Mouse (Mus musculus) bone marrow macrophage, adult 2 months (primary cell): ENCODE measurements around the gene Myrip. TPM values are rescaled to one million over a fixed set of nuclear protein-coding genes. Genes with fewer than 3 reads are reported as not detected.

ENCODE experiments used
- H3K27ac ChIP-seq: 2 replicates; pipeline ENCODE4 v1.5.1; 2012; ENCODE audit warnings: low read depth, low read length; ENCODE audit not compliant: insufficient read depth
- H3K4me1 ChIP-seq: 2 replicates; pipeline ENCODE4 v1.6.1; 2012; ENCODE audit warnings: low read length; ENCODE audit not compliant: control insufficient read depth, insufficient read depth
- H3K4me3 ChIP-seq: 2 replicates; pipeline ENCODE4 v1.5.1; 2012; ENCODE audit warnings: mild to moderate bottlenecking, low read length, moderate library complexity; ENCODE audit not compliant: insufficient read depth
- CTCF ChIP-seq: IDR thresholded peaks from 2 replicates; pipeline ENCODE4 v1.5.1; 2012; ENCODE audit warnings: low read depth, mild to moderate bottlenecking, low read length, moderate library complexity
- POLR2A ChIP-seq: IDR thresholded peaks from 2 replicates; pipeline ENCODE4 v1.6.1; 2012; ENCODE audit warnings: mild to moderate bottlenecking, low read depth, low read length, borderline replicate concordance
- polyA plus RNA-seq: library from polyadenylated mRNA; stranded (reverse); fragments of >200 nt; gene quantifications from 2 replicates; pipeline ENCODE4 v1.2.4, GENCODE M21; 2012; ENCODE audit not compliant: missing spikeins, insufficient read depth, insufficient read length

Myrip gene
- polyA plus RNA-seq, 1 experiment, result not detected

GRCm38 (mm10) chr9:120353036-120353435 lies 51.7 kb downstream of the Myrip start:
- H3K4me1 ChIP-seq, result peaks cover 3% of the 10 kb centered on the region; the same call in 1 of the 2 replicates
- TF ChIP-seq POLR2A, result no peak
- no peak for TF ChIP-seq CTCF

GRCm38 (mm10) chr9:120353967-120354366 lies 52.7 kb downstream of the Myrip start:
- no peak for TF ChIP-seq POLR2A
- TF ChIP-seq CTCF, result no peak
- Histone ChIP-seq H3K27ac (no peak overlapping the region), H3K4me1 (peaks cover 3% of the 10 kb centered on the region; the same call in 1 of the 2 replicates), H3K4me3 (no peak overlapping the region)

More at GRCm38 (mm10) chr9:120353036-120353435, 51.7 kb downstream of the Myrip start:
- no peak overlapping the region for H3K27ac ChIP-seq
- H3K4me3 ChIP-seq, result no peak overlapping the region

GRCm38 (mm10) chr9:120354550-120355345 lies 53.4 kb downstream of the Myrip start:
- peaks cover 3% of the 10 kb centered on the region; the same call in 1 of the 2 replicates for H3K4me1 ChIP-seq
- H3K4me3 ChIP-seq, result no peak overlapping the region
- no peak overlapping the region for H3K27ac ChIP-seq
- TF ChIP-seq POLR2A, result no peak
- no peak for TF ChIP-seq CTCF

DNA sequence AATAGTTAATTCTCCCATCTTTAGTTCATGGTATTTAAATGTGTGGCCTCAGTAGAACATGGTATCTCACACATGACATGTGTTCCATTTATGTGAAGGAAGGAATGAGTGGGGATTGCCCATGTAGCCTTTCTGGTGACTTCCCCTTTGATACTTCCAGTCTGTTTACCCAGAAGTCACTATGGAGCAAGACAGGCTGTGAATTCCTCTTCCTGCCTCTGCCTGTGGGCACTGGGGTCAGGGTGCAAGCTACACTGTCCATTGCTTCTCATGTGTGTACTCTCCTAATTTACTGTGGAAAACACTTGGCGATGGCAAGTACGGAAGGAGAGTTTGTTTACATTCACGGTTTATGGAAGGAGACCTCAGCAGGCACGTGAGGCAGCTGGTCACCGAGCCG lies 55.2 kb downstream of the Myrip start:
- peaks cover 3% of the 10 kb centered on the region; the same call in 1 of the 2 replicates for H3K4me1 ChIP-seq
- H3K27ac ChIP-seq, result no peak overlapping the region
- TF ChIP-seq CTCF, result no peak
- TF ChIP-seq POLR2A, result no peak

DNA sequence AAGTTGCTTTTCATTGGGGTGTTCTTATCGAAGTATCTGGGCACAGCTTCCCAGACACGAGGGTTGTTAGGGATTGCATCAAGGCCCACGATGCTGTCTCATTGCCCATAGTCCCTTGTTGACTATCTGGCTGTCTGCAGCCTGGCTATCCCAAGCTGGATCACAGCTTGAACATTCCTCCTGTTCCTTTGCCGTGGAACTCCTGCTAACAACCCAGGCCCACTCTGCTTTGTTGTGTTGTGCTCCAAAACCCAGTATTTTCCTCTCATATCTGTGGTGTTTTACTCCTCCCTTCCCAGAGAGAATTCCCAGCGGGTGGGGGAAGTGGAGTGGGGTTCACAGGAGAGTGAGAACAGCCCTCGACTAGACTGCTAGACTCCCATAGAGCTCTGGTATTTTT lies 56.7 kb downstream of the Myrip start:
- Histone ChIP-seq H3K27ac (no peak overlapping the region), H3K4me3 (no peak overlapping the region), H3K4me1 (peaks cover 3% of the 10 kb centered on the region; the same call in 1 of the 2 replicates)
- TF ChIP-seq POLR2A (no peak), CTCF (no peak)

More for the DNA sequence above, 55.2 kb downstream of the Myrip start:
- H3K4me3 ChIP-seq, result no peak overlapping the region

DNA sequence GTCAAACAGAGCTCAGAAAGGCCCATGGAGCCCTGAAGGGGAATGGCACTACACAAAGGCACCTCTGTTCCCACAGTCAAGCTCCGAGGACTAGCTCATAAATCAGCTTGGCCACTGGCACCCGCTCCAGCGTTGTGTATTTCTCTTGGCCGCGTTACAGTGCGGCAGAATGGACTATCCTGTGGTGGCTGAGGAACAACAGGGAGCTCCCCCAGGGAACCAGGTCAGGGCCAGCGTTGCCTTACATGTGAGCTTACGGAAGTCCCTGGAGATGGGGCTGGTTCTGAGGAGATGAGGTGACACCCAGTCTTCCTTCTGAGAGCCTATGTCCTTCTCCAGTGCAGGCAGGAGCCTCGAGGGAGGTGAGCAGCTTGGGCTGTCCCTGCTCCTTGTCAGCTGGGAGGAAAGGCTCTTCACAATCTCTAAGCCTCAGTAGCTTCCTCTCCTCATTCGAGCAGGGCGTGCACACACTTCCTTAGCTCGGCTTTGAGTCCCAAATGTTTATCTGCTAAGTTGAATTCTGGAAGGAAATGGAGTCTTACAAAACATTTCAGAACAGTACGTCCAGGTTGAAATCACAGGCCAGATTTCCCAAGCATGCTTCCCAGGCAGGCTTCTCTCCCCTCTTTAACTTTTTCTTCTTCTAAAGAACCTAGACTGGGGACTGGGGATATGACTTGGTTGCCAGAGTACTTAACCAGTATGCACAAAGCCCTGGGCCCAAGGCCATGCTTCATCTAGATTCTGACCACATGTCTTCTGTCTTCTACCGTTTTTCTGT lies 59.3 kb downstream of the Myrip start:
- no peak overlapping the region for H3K27ac ChIP-seq
- TF ChIP-seq CTCF (no peak), POLR2A (no peak)
- H3K4me1 ChIP-seq, result peaks cover 3% of the 10 kb centered on the region; the same call in 1 of the 2 replicates
- H3K4me3 ChIP-seq, result no peak overlapping the region

- TF ChIP-seq POLR2A (no peak), CTCF (no peak)
- peaks cover 2% of the 10 kb centered on the region; the same call in 1 of the 2 replicates for H3K4me1 ChIP-seq
- no peak overlapping the region for H3K4me3 ChIP-seq
- no peak overlapping the region for H3K27ac ChIP-seq
These were observed 60.3 kb downstream of the Myrip start for GRCm38 (mm10) chr9:120361656-120362055.

DNA sequence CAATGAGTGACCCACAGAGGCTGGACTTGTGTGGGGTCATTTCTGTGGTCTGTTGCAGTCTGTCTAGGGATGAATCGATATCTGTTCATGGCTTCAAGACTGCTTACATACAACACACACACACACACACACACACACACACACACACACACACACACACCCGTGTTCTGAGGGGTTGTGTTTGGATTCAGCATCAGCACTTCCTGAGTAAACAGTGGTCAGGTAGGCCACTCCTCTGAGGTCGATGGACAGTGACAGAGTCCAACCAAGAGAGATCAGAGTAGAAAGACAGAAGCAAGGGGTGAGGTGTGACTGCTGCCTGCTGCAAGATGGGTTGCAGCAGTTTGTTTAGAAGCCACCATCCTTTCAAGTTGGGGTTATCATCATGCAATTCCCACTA lies 61.4 kb downstream of the Myrip start:
- no peak for TF ChIP-seq CTCF
- TF ChIP-seq POLR2A, result no peak
- H3K4me1 ChIP-seq, result no peaks in the 10 kb centered on the region
- H3K4me3 ChIP-seq, result no peak overlapping the region
- no peak overlapping the region for H3K27ac ChIP-seq

DNA sequence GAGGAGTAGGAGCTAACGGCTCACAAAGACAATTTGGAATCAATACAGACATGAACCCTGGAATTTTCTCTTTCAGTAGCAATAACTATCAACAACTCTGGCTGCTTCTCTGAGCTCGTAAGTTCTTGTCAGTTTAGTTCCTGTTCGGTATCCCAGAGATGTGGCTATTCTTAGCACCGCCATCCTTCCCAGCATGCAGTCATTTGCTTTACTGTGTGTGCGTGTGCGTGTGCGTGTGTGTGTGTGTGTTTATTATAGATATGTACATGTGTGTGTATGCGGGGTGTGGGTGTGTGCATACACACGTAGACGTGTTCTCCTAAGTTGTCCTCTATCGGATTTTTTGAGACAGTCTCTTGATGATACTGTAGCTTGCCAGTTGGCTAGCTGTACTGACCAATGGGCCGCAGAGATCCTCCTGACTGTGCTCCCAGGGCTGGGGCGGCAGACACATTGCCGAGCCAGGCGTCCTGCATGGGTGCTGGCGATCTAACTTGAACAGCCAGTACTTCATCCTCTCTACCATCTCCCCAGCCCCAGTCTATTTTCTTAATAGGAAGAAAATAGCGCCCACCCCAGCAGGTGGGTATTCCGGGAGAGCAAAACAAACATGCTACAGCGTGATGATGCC lies 63.5 kb downstream of the Myrip start:
- Histone ChIP-seq H3K27ac (no peak overlapping the region), H3K4me1 (no peaks in the 10 kb centered on the region), H3K4me3 (no peak overlapping the region)
- TF ChIP-seq CTCF, result no peak
- TF ChIP-seq POLR2A, result no peak
